Mouse (Mus musculus) heart, embryonic 16.5 days (tissue): ENCODE measurements around the gene Pheta2. TPM values are rescaled to one million over a fixed set of nuclear protein-coding genes. Genes with fewer than 3 reads are reported as not detected.
A peak's percentile ranks its signal among the peaks of the same experiment; 100 is the strongest.

Source experiments
- ATAC-seq: fragments of 200-750 bp; cut with Nextera tagmentation; replicated peaks from 2 replicates; pipeline ENCODE4 v1.8.0; 2017; ENCODE audit warnings: moderate number of reproducible peaks; ENCODE audit not compliant: insufficient read depth, low FRiP score; ENCODE audit errors: extremely low read depth
- H3K27ac ChIP-seq: fragments of 300-500 bp; sonication (generic); 2 replicates; pipeline ENCODE4 v1.5.1; 2014; ENCODE audit warnings: mild to moderate bottlenecking, low read length, control low read depth, moderate library complexity
- H3K27me3 ChIP-seq: fragments of 300-500 bp; sonication (generic); 2 replicates; pipeline ENCODE4 v1.6.1; 2014; ENCODE audit warnings: low read length, mixed read lengths; ENCODE audit not compliant: control insufficient read depth, insufficient read depth
- H3K36me3 ChIP-seq: fragments of 300-500 bp; sonication (generic); 2 replicates; pipeline ENCODE4 v1.6.1; 2014; ENCODE audit not compliant: control insufficient read depth, insufficient read depth
- H3K4me1 ChIP-seq: fragments of 300-500 bp; sonication (generic); 2 replicates; pipeline ENCODE4 v1.6.1; 2014; ENCODE audit warnings: low read length, mixed read lengths; ENCODE audit not compliant: control insufficient read depth, insufficient read depth
- H3K4me2 ChIP-seq: fragments of 300-500 bp; sonication (generic); 2 replicates; pipeline ENCODE4 v1.6.1; 2014; ENCODE audit warnings: low read depth, mild to moderate bottlenecking, control low read depth, low read length
- H3K4me3 ChIP-seq: fragments of 300-500 bp; sonication (generic); 2 replicates; pipeline ENCODE4 v1.5.1; 2014; ENCODE audit warnings: mild to moderate bottlenecking, control low read depth, low read length
- H3K9ac ChIP-seq: fragments of 300-500 bp; sonication (generic); 2 replicates; pipeline ENCODE4 v1.6.1; 2014; ENCODE audit warnings: low read length, control low read depth
- H3K9me3 ChIP-seq: fragments of 300-500 bp; sonication (generic); replicated peaks from 2 replicates; pipeline ENCODE4 v1.6.1; 2016; ENCODE audit warnings: low read length; ENCODE audit not compliant: control insufficient read depth
- WGBS: fragments of 180-500 bp; shearing (Covaris S2); extraction: QIAGEN DNeasy Blood & Tissue Kit; methylation state at CpG from one replicate; pipeline ENCODE4 v1.1.7; 2014; 5-methylcytosine and 5-hydroxymethylcytosine counted together
- polyA plus RNA-seq: library from polyadenylated mRNA; unstranded; fragments of >200 nt; fragmentation: Nextera tagmentation; extraction: Ambion mirVana; gene quantifications from 2 replicates; pipeline ENCODE4 v1.2.1, GENCODE M21; 2015

Pheta2 gene
- polyA plus RNA-seq, result 8.1 and 9.4 TPM in 2 replicates

DNA sequence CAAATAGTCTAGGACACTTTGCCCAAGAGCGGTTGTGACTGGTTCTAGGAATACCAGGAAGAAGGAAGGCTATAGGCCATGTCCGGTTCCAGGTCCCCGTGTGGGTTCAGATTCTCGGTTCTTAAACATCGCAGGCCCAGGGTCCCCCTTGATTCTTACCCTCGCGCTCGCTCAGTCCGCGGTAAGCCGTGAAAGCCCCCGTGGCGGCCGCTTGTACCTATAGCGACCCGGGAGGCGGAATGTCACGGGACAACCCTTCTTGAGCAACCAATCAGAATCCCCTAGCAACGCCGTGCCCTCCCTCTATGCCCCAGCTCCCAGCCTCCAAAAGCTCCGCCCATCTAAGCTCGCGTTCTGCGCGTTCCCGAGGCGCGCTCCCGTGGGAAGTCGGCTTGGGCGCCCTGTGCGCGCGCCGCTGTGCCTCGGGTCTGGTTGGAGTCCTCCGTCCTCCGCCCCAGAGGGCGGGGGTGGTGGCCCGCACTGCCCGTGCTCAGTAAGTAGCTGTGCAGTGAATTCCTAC lies at the start of gene Pheta2, which contains the start of the genes Naga and Smdt1:
Pheta2 (plus strand) TSS at position 350 of the 520 bp plus-strand sequence.
Naga (minus strand) TSS at position 333 of the 520 bp plus-strand sequence.
Smdt1 (plus strand) TSS at position 367 of the 520 bp plus-strand sequence.
- no peaks in the 10 kb centered on the region for H3K27me3 ChIP-seq
- H3K36me3 ChIP-seq, result peaks cover 18% of the 10 kb centered on the region
- peaks cover 29% of the 10 kb centered on the region for H3K4me1 ChIP-seq
- peak within 1 kb of the TSS; percentile 69 for H3K27ac ChIP-seq
- peak within 1 kb of the TSS; percentile 76 for H3K4me3 ChIP-seq
- ATAC-seq, result peak; percentile 89
- peak within 1 kb of the TSS; percentile 70 for H3K4me2 ChIP-seq
- peak within 1 kb of the TSS; percentile 80 for H3K9ac ChIP-seq
- WGBS, result under 1% methylated on average over 41 of the region's 41 CpGs
- H3K9me3 ChIP-seq, result no peaks in the 10 kb centered on the region

DNA sequence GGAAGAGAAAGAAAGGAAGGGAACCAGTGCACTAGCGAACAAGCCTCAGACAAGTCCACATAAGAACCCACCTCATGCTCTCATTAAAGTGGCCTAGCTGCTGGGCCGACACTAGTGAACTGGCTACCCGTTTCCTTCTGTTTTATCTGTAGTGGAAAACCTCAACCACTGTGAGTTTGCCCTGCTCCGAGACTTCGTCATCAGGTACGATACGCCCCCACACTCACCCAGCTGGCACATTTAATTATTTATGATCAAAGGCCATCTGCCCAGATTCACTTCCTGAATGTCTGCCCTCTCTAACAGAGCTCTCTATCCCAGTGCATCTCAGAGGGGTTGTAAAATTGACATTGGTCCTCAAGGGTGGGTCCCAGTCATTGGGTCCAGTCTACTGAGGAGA lies 48.5 kb upstream of the Pheta2 start:
- no peak overlapping the region for H3K4me3 ChIP-seq
- no peak overlapping the region for H3K27ac ChIP-seq
- H3K4me2 ChIP-seq, result no peak overlapping the region
- H3K27me3 ChIP-seq, result no peaks in the 10 kb centered on the region
- no peaks in the 10 kb centered on the region for H3K36me3 ChIP-seq
- no peak overlapping the region for H3K9ac ChIP-seq
- H3K4me1 ChIP-seq, result peaks cover 9% of the 10 kb centered on the region
- H3K9me3 ChIP-seq, result no peaks in the 10 kb centered on the region
- no peak for ATAC-seq
- WGBS, result 85% methylated on average over 7 of the region's 7 CpGs

DNA sequence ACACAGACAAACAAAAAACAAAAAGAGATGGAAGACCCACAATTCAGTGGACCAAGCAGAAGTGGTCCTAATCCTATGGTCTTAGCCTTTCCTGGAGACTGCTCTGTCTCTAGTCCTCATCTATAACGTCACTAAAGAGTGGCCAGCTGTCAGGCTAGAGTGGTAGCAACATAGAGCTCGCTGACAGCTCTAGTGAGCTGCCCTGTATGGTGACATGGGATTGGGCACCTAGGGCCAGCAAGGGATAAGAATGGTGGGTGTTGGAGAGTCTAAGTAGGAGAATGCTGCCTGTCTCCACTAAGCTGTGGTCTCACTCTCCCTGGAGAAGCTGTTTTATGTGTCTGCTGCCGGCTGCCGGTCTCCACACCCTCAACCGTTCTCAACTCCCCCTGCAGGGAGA lies 45.9 kb upstream of the Pheta2 start:
- H3K9me3 ChIP-seq, result no peaks in the 10 kb centered on the region
- ATAC-seq, result no peak
- H3K4me3 ChIP-seq, result no peak overlapping the region
- no peaks in the 10 kb centered on the region for H3K36me3 ChIP-seq
- no peak overlapping the region for H3K9ac ChIP-seq
- no peak overlapping the region for H3K27ac ChIP-seq
- peak overlapping the region; percentile 25; the same call in 1 of the 2 replicates for H3K4me2 ChIP-seq
- H3K4me1 ChIP-seq, result peaks cover 9% of the 10 kb centered on the region
- 21% methylated on average over 5 of the region's 5 CpGs for WGBS
- no peaks in the 10 kb centered on the region for H3K27me3 ChIP-seq

DNA sequence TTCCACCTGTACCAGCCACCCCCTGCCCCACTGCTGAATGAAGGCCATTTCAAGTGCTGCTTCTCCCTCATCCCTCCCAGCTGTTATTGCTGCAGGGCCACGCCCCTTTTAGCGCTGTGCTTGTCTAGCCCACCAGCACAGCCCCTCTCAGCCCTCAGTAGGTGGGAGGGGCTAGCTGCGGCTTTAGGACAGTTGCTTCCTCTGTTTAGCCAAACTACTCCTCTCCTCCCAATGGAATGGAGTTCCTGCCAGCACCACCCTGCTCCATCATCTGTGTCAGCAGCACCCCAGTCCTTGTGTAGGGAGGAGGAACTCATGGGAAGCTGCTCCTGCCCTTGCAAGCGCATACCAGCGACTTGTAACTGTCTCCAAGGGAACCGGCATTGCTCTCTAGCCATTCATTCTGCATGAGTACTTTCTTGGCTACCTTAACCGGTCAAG lies 45.5 kb upstream of the Pheta2 start:
- Histone ChIP-seq H3K4me2 (peak overlapping the region; percentile 25; the same call in 1 of the 2 replicates), H3K4me3 (no peak overlapping the region), H3K27ac (no peak overlapping the region), H3K36me3 (no peaks in the 10 kb centered on the region), H3K9me3 (no peaks in the 10 kb centered on the region), H3K9ac (no peak overlapping the region), H3K27me3 (no peaks in the 10 kb centered on the region), H3K4me1 (peaks cover 9% of the 10 kb centered on the region)
- WGBS, result 9% methylated on average over 7 of the region's 7 CpGs
- no peak for ATAC-seq

DNA sequence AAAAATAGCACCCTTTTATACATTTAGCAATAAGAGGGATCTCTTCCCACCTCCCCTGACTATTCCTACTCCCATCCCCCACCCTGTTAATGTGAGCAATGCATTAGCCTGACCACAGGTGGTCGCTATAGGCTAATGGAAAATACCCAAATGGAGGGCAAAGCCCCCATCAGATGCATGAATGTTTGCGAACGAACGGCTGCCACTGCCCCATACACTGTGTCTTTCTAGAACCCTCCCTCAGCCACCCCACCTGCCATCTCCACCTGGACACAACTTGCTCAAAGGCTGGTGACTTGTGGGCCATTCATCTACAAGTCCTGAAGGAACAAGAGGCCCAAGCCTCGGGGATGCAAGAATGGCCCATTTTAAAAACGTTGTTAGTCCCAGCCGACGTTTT lies 44.7 kb upstream of the Pheta2 start:
- WGBS, result 40% methylated on average over 8 of the region's 8 CpGs
- Histone ChIP-seq H3K9ac (no peak overlapping the region), H3K27ac (no peak overlapping the region), H3K27me3 (no peaks in the 10 kb centered on the region), H3K9me3 (no peaks in the 10 kb centered on the region), H3K4me3 (no peak overlapping the region), H3K4me2 (no peak overlapping the region), H3K36me3 (no peaks in the 10 kb centered on the region), H3K4me1 (peaks cover 9% of the 10 kb centered on the region)
- ATAC-seq, result 0 out of 2 replicates have a peak, but pooled peaks have one; percentile 23

DNA sequence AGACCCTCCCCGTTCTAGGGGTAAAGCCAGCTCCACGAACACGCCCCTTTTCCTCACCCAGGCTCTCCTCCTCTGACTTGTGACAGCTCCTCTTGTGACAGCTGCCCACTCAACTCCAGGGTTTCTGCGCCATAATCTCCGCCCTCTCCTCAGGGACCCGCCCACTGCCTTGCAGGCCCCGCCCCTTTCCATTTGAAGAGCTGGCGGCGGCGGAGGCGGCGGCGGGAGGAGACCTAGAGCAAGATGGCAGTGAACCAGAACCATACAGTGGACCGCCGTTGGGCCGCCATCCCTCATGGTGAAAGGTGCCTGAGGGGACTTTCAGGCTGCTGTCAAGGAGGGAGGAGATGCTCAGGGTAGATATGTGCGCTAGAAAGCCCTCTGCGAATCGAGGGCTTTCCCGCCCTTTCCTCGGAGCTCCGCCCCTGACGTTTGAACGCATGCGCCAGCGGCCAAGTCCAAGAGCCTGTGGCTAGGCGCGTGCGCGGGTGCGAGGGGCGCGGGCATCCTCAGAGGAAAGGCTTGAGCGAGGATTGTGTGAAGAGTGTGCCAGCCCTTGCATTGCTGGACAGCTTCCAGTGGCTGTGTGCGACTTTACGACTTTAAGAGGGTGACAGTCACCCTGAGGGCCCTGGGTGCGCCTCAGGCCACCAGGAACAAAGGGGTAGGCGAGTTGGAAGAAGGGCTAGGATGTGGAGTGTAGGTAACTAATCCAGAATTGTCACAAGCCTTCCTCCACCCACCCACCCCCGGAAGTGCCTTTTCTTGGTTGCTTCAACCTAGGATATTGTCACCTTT lies 39.8 kb upstream of the Pheta2 start, which contains the start of gene Wbp2nl:
Wbp2nl (plus strand) TSS at position 191 of the 798 bp plus-strand sequence.
- Histone ChIP-seq H3K27me3 (no peaks in the 10 kb centered on the region), H3K4me1 (no peaks in the 10 kb centered on the region), H3K4me3 (no peak within 1 kb of the TSS), H3K4me2 (peak within 1 kb of the TSS; percentile 31; the same call in 1 of the 2 replicates), H3K9me3 (no peaks in the 10 kb centered on the region), H3K27ac (no peak within 1 kb of the TSS), H3K36me3 (no peaks in the 10 kb centered on the region), H3K9ac (no peak within 1 kb of the TSS)
- ATAC-seq, result no peak
- WGBS, result 43% methylated on average over 39 of the region's 39 CpGs

DNA sequence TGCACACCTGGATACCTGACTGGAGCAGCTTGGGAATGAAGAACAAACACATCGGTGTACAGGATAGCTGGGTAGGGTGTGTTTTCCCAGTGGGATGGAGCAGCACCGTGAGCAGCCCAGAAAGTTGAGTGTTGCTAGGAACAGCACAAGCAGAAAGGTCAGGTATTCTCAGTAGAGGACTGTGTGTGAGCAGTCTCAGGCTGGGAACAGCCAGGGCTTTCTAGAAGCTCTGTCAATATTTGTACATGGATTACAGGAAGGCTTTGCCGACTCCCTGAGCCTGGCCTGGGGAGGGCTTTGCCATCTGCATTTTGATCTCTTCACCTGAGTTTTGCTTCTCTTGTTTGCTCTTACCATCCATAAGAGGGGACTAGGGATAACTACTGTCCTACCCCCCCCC lies 31.6 kb upstream of the Pheta2 start:
- no peaks in the 10 kb centered on the region for H3K4me1 ChIP-seq
- H3K27ac ChIP-seq, result no peak overlapping the region
- H3K27me3 ChIP-seq, result no peaks in the 10 kb centered on the region
- no peaks in the 10 kb centered on the region for H3K9me3 ChIP-seq
- H3K4me2 ChIP-seq, result no peak overlapping the region
- no peak for ATAC-seq
- H3K4me3 ChIP-seq, result no peak overlapping the region
- H3K9ac ChIP-seq, result no peak overlapping the region
- 66% methylated on average over 3 of the region's 3 CpGs for WGBS
- H3K36me3 ChIP-seq, result no peaks in the 10 kb centered on the region

DNA sequence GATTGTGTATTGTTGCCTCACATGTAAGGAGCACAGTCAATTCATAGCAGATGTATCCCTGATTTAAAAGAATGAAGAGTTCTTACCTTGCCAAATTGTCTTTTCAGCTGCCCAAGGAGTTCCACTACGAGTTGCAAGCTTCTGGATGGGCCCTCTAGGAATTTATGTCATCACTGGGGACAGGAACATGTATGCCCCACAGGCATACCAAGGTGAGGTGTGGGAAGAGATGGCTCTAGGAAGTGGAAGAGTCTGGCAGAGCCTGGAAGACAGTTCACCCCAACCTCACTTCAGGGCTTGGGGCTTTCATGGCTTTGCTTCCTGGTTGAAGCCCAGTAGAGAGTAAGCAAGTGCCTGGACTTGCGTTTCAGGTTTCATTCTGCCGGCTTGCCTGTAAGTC lies 30.3 kb upstream of the Pheta2 start:
- no peak overlapping the region for H3K27ac ChIP-seq
- no peaks in the 10 kb centered on the region for H3K36me3 ChIP-seq
- ATAC-seq, result no peak
- H3K4me2 ChIP-seq, result no peak overlapping the region
- H3K9ac ChIP-seq, result no peak overlapping the region
- no peaks in the 10 kb centered on the region for H3K9me3 ChIP-seq
- no peaks in the 10 kb centered on the region for H3K27me3 ChIP-seq
- no peaks in the 10 kb centered on the region for H3K4me1 ChIP-seq
- WGBS, result 74% methylated on average over 3 of the region's 3 CpGs
- H3K4me3 ChIP-seq, result no peak overlapping the region

DNA sequence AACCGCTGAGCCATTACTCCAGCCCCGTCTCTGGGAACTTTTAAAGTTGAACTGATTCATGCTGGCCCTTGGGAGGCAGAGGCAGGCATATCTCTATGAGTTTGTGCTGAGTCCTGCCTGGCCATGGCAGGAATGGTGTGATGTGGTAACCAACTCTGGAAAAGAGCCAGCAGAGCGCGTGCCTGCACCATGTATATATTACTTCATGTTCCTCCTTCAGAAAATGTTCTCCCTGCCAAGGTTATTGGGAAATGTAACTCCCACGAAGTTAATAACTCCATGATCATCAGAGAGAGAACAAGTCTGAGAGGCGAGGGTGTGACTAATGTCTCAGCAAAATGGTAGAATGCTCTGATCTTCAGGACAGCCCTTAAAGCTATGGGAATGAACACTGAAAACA lies 20.9 kb upstream of the Pheta2 start:
- Histone ChIP-seq H3K4me1 (no peaks in the 10 kb centered on the region), H3K27me3 (no peaks in the 10 kb centered on the region), H3K9me3 (no peaks in the 10 kb centered on the region), H3K27ac (no peak overlapping the region), H3K36me3 (no peaks in the 10 kb centered on the region), H3K4me2 (no peak overlapping the region), H3K4me3 (no peak overlapping the region), H3K9ac (no peak overlapping the region)
- 78% methylated on average over 6 of the region's 6 CpGs for WGBS
- no peak for ATAC-seq
